Mouse (Mus musculus) gastrocnemius, postnatal 25 days (tissue): Measurements from ENCODE around the gene Ldha. TPM values are rescaled to one million over a fixed set of nuclear protein-coding genes. Genes with fewer than 3 reads are reported as not detected.
A peak's percentile ranks its signal among the peaks of the same experiment; 100 is the strongest.

ENCODE experiments used
- DNase-seq: peaks from one replicate; pipeline ENCODE4 v3.0.0; 2022
- total RNA-seq, 2 experiments: library from RNA; stranded (reverse); gene quantifications; 1 replicate in 1 of 2; 2 replicates in 1 of 2; pipeline ENCODE4 v1.2.3; 2021

Ldha gene
- total RNA-seq, 2 experiments from 2014 or later, result 2,738 to 2,745 TPM

GRCm38 (mm10) chr7:46837073-46837472, 4.2 kb upstream of the Ldha start:
- no peak for DNase-seq

GRCm38 (mm10) chr7:46838104-46838671, 3.1 kb upstream of the Ldha start:
- peak; percentile 74 for DNase-seq

DNA sequence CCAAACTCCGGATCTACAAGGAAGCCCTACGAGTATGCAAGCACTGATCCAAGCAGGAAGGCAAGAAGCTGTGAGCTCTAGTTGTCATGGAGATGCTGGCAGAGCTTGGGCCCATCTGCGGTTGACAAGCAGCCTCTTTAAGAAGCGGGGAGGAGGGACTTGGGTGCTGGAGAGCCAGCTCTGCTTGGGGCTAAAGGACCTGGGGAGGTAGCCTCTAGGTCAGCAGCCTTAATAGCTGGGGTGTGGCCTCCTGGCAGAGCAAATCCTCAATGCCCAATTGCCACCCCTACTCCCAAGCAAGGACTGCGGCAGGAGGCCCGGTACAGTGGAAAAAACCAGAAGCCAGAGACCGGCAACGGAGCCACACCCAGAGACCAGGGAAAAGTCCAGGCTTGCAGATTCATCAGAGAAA, 2.4 kb upstream of the Ldha start:
- DNase-seq, result peak; percentile 87

- no peak for DNase-seq
These were observed 1.8 kb upstream of the Ldha start for GRCm38 (mm10) chr7:46839446-46839845.

DNA sequence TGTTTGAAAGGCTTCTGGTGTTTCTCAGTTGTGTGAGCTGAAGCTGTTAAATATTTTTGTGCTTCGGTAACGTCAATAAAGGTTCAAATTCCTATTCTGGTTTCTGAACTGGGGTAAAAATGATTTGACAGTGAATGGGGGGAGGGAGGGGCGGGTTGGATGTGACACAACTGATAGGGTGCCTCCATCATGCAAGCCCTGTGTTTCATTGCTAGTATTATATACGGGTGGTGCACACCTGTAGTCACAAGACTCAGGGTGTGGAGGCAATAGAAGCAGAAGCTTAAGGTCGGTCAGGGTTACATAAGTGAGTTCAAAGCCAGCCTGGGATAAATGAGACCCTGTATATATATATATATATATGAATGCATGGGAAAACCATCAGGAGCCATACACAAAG, 1.4 kb upstream of the Ldha start:
- no peak for DNase-seq

GRCm38 (mm10) chr7:46840326-46840725, 949 bp upstream of the Ldha start:
- no peak for DNase-seq

DNA sequence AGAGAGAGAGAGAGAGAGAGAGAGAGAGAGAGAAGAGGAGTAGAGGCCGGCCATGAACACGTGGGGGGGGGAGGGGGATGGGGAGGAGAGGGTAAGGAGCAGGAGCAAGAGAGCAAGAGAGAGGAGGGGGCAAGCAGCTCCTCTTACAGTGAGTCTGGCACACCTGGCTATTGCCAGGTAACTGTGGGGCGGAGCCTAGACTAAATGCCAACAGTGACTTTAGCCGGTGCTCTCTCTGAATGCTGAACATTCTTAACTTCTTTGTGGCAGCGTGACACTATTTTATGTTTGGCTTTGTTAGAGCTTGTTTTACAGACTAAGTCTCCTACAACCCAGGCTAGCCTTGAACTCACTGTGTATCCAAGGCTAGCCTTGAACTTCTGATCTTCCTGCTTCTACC, 1.0 kb downstream of the Ldha start:
- no peak for DNase-seq

- DNase-seq, result no peak
These were observed 2.3 kb downstream of the Ldha start for GRCm38 (mm10) chr7:46843576-46843975.

GRCm38 (mm10) chr7:46845211-46845977, 4.1 kb downstream of the Ldha start:
- peak; percentile 94 for DNase-seq

DNA sequence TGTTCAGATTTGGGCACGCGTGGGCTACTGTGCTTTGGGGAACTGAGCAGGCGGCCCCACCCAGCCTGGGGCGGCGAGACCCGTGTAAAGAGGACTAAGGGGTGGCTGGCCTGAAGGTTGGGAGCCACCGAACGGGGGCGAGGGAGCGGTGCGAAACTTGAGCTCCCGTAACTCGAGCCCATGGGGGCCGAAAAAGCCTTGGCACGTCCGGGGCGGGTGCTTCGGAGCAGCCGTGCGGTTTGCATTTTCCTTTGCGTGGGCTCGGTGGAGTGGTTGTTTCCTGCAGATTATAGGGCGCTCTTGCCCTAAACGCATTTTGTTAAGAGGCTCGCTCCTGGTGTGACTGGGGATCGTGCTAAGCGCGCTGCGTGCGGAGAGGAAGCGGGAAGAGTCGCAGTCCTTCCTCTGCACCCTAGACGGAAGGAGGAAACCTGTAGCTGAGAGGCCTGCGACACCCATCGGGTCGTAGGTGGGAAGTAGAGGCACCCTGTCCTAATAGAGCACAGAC, 4.8 kb downstream of the Ldha start:
- DNase-seq, result no peak

DNA sequence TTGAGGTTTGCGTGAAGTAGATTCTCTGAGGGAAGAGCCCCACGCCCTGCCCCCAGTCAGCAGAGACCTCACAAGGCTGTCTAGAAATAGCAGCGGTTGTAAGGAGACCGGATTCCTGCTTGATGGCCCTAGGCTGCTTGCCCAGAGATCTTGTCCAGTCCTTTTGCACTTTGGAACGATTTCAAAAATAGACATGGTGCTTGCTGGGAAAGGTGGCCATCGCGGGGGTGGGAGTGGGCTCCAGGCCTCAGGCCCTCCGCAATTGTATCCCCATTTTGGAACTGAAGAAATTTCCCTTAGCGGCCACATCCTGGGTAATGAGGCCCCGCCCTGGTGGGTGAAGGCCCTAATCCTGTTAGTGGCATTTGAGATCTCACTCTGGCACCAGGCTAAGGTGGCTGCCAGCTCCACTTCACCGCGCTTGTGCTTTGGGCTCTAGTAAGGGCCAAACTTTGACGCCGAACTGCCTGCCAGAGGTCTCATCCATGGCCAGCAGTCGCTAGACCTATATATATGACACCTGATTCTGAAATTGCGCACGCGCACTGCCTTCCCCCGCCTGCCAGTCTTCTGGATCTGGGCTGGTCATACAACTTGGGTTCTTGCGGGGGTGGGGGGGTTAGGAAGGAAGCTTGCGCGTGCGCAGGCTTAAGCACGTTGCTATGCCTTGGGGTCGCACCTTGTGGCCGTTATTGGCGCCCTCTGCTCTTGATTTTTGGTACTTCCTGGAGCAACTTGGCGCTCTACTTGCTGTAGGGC, 5.4 kb downstream of the Ldha start:
- DNase-seq, result peak; percentile 74

GRCm38 (mm10) chr7:46849287-46849686, 8.0 kb downstream of the Ldha start:
- DNase-seq, result peak; percentile 63

- no peak for DNase-seq
These were observed 9.8 kb downstream of the Ldha start for GRCm38 (mm10) chr7:46851026-46851425.

DNA sequence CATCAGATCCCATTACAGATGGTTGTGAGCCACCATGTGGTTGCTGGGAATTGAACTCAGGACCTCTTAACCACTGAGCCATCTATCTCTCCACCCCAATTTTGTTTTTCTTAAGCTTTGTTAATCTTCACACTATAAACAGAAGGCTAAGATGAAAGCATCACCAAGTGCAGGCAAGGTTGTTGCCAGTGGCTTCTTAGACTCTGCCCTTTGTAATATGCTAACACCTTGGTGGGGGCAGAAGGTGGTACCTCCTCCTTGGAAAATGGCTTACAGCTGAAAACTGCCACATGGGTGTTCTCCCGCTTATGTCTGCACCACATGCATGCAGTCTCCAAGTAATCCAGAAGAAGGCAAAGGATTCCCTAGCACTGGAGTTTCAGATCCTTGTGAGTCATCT, 11.4 kb downstream of the Ldha start:
- DNase-seq, result no peak

GRCm38 (mm10) chr7:46853365-46853764, 12.1 kb downstream of the Ldha start:
- no peak for DNase-seq

GRCm38 (mm10) chr7:46855866-46856560, 14.7 kb downstream of the Ldha start:
- no peak for DNase-seq

- no peak for DNase-seq
These were observed 16.2 kb downstream of the Ldha start for GRCm38 (mm10) chr7:46857436-46857835.

GRCm38 (mm10) chr7:46859031-46859430, 17.8 kb downstream of the Ldha start:
- DNase-seq, result no peak

- no peak for DNase-seq
These were observed 19.7 kb downstream of the Ldha start, which contains the start of gene Ldhc for GRCm38 (mm10) chr7:46860996-46861395. TSS of gene Ldhc (plus strand) at chr7:46861203.

DNA sequence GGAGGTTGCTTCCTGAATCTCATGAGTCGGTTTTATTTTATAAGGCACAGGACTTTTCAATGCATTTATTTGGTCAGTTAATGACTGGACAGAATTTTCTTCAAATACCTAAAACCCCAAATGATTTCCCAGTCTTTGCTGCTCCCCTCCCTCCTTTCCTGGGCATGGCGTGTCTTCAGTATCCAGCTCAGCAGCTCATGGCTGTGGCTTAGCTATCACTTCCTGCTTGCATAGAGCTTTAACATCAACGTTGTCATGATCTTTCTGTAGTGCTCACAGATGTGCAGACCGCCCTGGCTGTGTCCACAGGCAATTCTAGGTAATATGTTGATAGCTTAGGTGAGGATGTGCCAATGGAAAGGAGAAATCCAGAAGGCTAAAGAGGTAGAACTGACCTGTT, 30.7 kb downstream of the Ldha start:
- DNase-seq, result no peak

GRCm38 (mm10) chr7:46876841-46877240, 35.6 kb downstream of the Ldha start:
- no peak for DNase-seq

DNA sequence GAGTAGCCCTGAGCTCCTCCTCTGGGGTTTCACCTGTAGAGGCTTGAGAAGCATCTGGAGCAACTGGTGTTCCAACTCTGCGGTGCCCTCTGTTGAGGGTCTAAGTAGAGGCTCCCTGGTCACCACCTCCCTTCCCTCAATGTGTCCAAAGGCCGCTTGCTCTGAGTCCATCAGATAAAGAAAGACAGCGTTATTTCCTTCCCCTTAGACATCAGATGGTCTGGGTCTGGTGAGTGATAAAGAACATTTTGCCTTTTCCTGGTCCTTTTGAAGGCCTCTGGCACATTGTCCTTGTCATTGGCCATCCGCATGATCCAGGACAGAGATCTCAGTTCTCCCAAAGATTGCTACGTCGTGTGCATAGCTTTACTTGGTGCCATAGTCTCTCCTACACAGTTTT, 36.0 kb downstream of the Ldha start:
- no peak for DNase-seq
